Mouse (Mus musculus): ENCODE measurements around the gene Prss22.

- TF ChIP-seq TAL1 (IDR thresholded peaks at IDR 0.05; ENCODE audit: low read length): no peak
- no peak for TF ChIP-seq GATA1 (IDR thresholded peaks at IDR 0.05; ENCODE audit: low read length)
Measured at GRCm38 (mm10) chr17:23982912-23983311, 15.0 kb downstream of the Prss22 start.
